Mouse (Mus musculus): ENCODE results near the gene Scml4.

DNA sequence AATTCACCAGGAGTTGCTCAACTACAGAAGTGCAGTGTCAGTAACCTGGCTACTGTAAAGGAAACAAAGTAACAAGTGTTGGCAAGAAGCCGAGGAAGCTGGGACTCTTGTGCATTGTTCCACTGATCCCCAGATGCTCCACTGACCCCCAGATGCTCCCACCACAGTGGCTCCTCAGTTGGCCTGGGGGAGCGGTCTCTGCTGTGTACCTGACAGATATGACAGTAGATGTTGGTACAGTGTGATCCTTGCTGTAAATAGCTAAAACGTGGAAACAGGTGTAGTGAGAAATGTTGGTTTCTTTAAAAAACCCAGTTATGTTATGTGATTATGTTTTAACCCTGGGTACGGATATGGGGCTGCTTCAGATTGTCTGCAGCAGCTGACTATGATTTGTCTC lies 22.1 kb upstream of the Scml4 start:
- TF ChIP-seq CTCF (IDR thresholded peaks at IDR 0.05; ENCODE audit: control insufficient read depth, insufficient read depth, insufficient read length) (no peak), MAX (IDR thresholded peaks at IDR 0.05) (no peak), MYOG (IDR thresholded peaks at IDR 0.05; ENCODE audit: control insufficient read depth, extremely low read depth, insufficient read length) (no peak), USF1 (IDR thresholded peaks at IDR 0.05; ENCODE audit: low read depth) (no peak), FOSL1 (IDR thresholded peaks at IDR 0.05; ENCODE audit: insufficient read depth, low read length, poor library complexity, severe bottlenecking) (no peak), MYOD1 (IDR thresholded peaks at IDR 0.05; ENCODE audit: control insufficient read depth, insufficient read length, low read depth) (no peak), CEBPB (IDR thresholded peaks at IDR 0.05; ENCODE audit: low read depth) (no peak)

All from C2C12 (cell line).